Mouse (Mus musculus): ENCODE data around the gene Eno2. TPM values are rescaled to one million over a fixed set of nuclear protein-coding genes. Genes with fewer than 3 reads are reported as not detected.

Gene Eno2
- total and polyA plus RNA-seq, 2 experiments from 2014 or later, result 175 to 267 TPM

DNA sequence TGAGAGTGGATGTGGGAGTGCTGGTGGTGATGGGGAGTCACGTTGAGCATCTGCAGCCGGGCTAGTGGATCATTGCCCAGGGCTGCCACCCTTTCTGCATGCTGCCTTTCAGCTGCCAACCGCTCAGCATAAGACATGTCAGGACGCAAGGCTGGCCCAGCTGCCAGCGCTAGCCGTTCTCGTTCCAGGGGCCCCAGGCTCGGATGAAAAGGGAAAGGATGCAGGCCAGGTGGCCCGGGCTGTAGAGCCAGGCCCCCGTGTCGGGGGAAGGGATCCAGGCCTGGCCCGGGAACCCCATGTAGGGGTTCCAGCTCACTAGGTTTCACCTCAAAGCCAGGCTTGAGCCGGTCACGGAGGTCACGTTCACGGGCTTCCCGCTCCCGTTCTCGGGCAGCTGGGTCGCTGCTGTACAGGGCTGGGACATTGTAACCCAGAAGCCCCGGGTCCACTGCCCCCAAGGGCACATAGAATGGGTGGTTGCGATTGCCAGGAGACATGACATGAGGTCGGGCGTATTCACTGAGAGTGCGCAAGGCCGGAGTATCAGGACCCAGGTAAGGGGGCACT, 24.6 kb downstream of the Eno2 start:
- Histone ChIP-seq H3K4me2 (ENCODE audit: low read depth, low read length, poor library complexity, severe bottlenecking) (peak overlapping the region; percentile 97), H3K4me1 (ENCODE audit: insufficient read depth, low read length) (0 out of 2 replicates have a peak, but pooled peaks cover under 1% of the 10 kb centered on the region), H3K27ac (ENCODE audit: low read depth, low read length) (peak overlapping the region; percentile 65), H3K27me3 (ENCODE audit: insufficient read depth, low read length) (no peaks in the 10 kb centered on the region), H3K9me3 (ENCODE audit: low read length) (no peaks in the 10 kb centered on the region), H3K9ac (replicated peaks; ENCODE audit: low read length, poor library complexity, severe bottlenecking) (no peak overlapping the region; the same call in 1 of the 2 replicates), H3K36me3 (ENCODE audit: insufficient read depth, low read length) (peaks cover 46% of the 10 kb centered on the region), H3K4me3 (ENCODE audit: low read depth, low read length) (peak overlapping the region; percentile 44)
- no peak for DNase-seq (ENCODE audit: low spot score)
- ATAC-seq (ENCODE audit: low FRiP score), result no peak
- no peak for TF ChIP-seq CTCF (IDR thresholded peaks at IDR 0.05)
- 69% methylated on average over 26 of the region's 26 CpGs for WGBS

DNA sequence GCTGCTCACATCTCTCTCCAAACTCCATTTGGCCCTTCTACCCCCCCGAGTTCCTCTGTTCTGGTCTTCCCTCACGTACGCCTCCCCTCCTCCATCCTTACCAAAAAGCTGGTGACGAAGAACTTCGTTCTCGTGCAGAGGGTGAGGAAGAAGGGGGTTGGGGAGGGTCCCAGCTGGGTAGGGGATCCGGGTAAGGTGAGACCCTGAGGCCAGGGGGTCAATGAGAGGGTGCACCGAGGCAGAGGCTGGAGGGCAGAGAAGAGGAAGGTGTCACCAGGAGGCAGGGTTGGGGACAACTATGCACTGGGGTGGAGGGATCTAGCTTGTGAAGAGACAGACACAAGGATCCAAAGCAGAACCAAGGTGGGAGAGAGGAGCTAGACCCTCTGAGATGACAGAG, 25.8 kb downstream of the Eno2 start:
- Histone ChIP-seq H3K9ac (replicated peaks; ENCODE audit: low read length, poor library complexity, severe bottlenecking) (no peak overlapping the region), H3K27ac (ENCODE audit: low read depth, low read length) (no peak overlapping the region; the same call in 1 of the 2 replicates), H3K4me1 (ENCODE audit: insufficient read depth, low read length) (peaks cover 6% of the 10 kb centered on the region; the same call in 1 of the 2 replicates), H3K4me3 (ENCODE audit: low read depth, low read length) (no peak overlapping the region), H3K36me3 (ENCODE audit: insufficient read depth, low read length) (peaks cover 37% of the 10 kb centered on the region), H3K27me3 (ENCODE audit: insufficient read depth, low read length) (no peaks in the 10 kb centered on the region), H3K9me3 (ENCODE audit: low read length) (no peaks in the 10 kb centered on the region), H3K4me2 (ENCODE audit: low read depth, low read length, poor library complexity, severe bottlenecking) (no peak overlapping the region)
- 90% methylated on average over 8 of the region's 8 CpGs for WGBS
- DNase-seq (ENCODE audit: low spot score), result no peak
- no peak for ATAC-seq (ENCODE audit: low FRiP score)
- TF ChIP-seq CTCF (IDR thresholded peaks at IDR 0.05), result no peak

DNA sequence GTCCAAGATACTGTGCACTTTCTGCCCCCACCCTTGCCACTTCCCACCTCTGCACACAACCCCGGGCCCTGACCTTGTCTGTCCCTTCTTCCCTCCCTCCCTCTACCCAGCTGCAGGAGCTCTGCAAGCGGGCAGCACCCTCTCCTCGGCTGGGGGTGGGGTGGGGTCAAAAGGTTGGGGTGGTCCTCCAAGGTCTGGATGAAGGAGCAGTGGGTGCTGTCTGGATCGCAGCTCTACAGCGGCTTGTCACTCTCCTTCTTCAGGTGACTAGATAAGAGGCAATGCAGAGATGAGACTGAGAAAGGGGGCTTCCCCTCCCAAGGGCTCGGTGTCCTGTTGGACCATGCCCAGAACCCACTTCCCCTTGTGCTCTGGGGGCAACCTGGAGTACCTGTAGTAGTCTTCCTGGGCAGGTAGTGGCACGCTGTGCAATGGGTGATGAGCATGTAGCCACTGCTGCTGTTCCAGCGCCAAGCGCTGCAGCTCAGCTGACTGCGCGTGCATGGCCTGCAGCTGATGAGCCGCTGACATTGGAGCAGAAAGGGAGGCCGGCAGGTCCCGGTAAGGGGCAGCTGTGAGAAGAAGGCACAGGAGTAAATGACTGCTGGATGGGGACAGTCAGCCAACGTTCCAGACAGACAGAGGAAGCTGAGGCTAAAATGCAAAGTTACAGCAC, 26.5 kb downstream of the Eno2 start:
- no peaks in the 10 kb centered on the region for H3K9me3 ChIP-seq (ENCODE audit: low read length)
- no peak for TF ChIP-seq CTCF (IDR thresholded peaks at IDR 0.05)
- no peaks in the 10 kb centered on the region for H3K27me3 ChIP-seq (ENCODE audit: insufficient read depth, low read length)
- peaks cover 34% of the 10 kb centered on the region for H3K36me3 ChIP-seq (ENCODE audit: insufficient read depth, low read length)
- 95% methylated on average over 15 of the region's 15 CpGs for WGBS
- no peak overlapping the region for H3K4me3 ChIP-seq (ENCODE audit: low read depth, low read length)
- H3K4me1 ChIP-seq (ENCODE audit: insufficient read depth, low read length), result peaks cover 6% of the 10 kb centered on the region; the same call in 1 of the 2 replicates
- DNase-seq (ENCODE audit: low spot score) (no peak), ATAC-seq (ENCODE audit: low FRiP score) (no peak)
- H3K9ac ChIP-seq (replicated peaks; ENCODE audit: low read length, poor library complexity, severe bottlenecking), result no peak overlapping the region
- no peak overlapping the region for H3K27ac ChIP-seq (ENCODE audit: low read depth, low read length)
- H3K4me2 ChIP-seq (ENCODE audit: low read depth, low read length, poor library complexity, severe bottlenecking), result no peak overlapping the region

DNA sequence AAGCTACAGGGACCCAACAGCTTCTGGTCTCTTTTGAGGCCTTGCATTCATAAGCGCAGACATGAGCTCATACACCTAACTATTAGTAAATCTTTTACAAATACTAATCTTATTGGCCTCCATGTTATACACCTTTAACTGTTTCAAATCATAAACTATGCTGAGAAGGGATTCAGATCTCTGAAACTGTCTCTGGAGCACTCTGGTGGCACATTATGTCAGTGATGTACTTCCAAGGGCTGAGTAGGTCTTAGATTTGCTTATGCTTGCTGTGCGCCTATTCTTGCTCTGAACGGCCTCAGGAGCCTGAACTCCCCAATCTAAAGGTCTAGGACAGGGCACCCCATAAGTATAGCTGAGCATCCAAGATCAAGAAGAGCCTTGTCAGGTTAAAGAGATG, 27.6 kb downstream of the Eno2 start:
- H3K27me3 ChIP-seq (ENCODE audit: insufficient read depth, low read length), result no peaks in the 10 kb centered on the region
- peak overlapping the region; percentile 98 for H3K27ac ChIP-seq (ENCODE audit: low read depth, low read length)
- ATAC-seq (ENCODE audit: low FRiP score), result no peak
- H3K9ac ChIP-seq (replicated peaks; ENCODE audit: low read length, poor library complexity, severe bottlenecking), result peak overlapping the region; percentile 91
- WGBS, result 69% methylated on average over 3 of the region's 3 CpGs
- TF ChIP-seq CTCF (IDR thresholded peaks at IDR 0.05), result no peak
- H3K4me1 ChIP-seq (ENCODE audit: insufficient read depth, low read length), result peaks cover 6% of the 10 kb centered on the region; the same call in 1 of the 2 replicates
- H3K9me3 ChIP-seq (ENCODE audit: low read length), result no peaks in the 10 kb centered on the region
- H3K36me3 ChIP-seq (ENCODE audit: insufficient read depth, low read length), result peaks cover 24% of the 10 kb centered on the region
- DNase-seq (ENCODE audit: low spot score), result no peak
- H3K4me3 ChIP-seq (ENCODE audit: low read depth, low read length), result peak overlapping the region; percentile 10; the same call in 1 of the 2 replicates
- peak overlapping the region; percentile 70 for H3K4me2 ChIP-seq (ENCODE audit: low read depth, low read length, poor library complexity, severe bottlenecking)

DNA sequence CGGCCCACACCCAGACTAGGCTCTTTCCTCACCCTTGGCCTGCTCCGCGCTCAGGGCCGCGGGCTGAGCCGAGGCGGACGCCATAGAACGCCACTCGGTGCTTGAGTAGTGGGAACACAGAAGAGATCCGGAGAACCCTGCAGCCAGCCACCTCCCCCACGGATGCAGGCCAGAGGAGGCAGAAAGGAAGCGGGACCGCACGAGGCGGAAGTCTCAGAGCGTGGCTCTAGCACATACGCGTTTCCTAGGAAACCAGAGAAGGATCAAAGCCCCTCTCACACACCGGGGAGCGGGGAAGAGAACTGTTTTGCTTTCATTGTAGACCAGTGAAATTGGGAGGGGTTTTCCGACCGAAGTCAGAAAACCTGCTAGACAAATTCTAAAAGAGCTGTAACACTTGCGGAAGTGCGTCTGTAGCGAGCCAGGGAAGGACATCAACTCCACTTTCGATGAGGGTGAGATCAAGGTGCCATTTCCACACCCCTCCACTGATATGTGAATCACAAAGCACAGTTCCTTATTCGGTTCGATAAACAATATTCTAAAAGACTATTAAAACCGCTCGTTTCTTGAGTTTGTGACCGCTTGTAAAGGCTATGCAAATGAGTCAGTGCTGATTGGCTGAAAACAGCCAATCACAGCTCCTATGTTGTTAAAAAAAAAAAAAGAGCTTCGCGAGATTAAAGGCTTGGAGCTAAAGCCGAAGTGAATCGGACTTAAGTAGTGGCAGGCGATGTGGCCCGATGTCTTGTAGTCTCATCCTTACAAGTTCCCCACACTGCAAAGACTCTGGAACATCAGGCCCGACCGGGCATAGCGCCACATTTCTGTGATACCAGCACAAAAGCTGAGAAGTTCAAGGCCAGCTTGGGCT, 28.3 kb downstream of the Eno2 start, which contains the start of gene Grcc10:
TSS of gene Grcc10 (minus strand) at position 487 of the 874 bp plus-strand sequence.
- Histone ChIP-seq H3K36me3 (ENCODE audit: insufficient read depth, low read length) (peaks cover 24% of the 10 kb centered on the region), H3K9me3 (ENCODE audit: low read length) (no peaks in the 10 kb centered on the region), H3K4me3 (ENCODE audit: low read depth, low read length) (peak within 1 kb of the TSS; percentile 52), H3K27me3 (ENCODE audit: insufficient read depth, low read length) (no peaks in the 10 kb centered on the region), H3K9ac (replicated peaks; ENCODE audit: low read length, poor library complexity, severe bottlenecking) (peak within 1 kb of the TSS; percentile 91), H3K4me2 (ENCODE audit: low read depth, low read length, poor library complexity, severe bottlenecking) (peak within 1 kb of the TSS; percentile 70), H3K4me1 (ENCODE audit: insufficient read depth, low read length) (peaks cover 6% of the 10 kb centered on the region; the same call in 1 of the 2 replicates), H3K27ac (ENCODE audit: low read depth, low read length) (peak within 1 kb of the TSS; percentile 98)
- WGBS, result under 1% methylated on average over 41 of the region's 41 CpGs
- ATAC-seq (ENCODE audit: low FRiP score) (peak; percentile 84), DNase-seq (ENCODE audit: low spot score) (peak; percentile 96)
- TF ChIP-seq CTCF (IDR thresholded peaks at IDR 0.05), result no peak

Measured in midbrain, postnatal 0 days (tissue).